Mouse (Mus musculus): ENCODE measurements at regions not wholly inside any gene's neighbourhood (a gene's known extent, or its start where the extent isn't known, plus 50 kb on each side); places are given as distances from the start of the nearest gene placed in this dataset.

DNA sequence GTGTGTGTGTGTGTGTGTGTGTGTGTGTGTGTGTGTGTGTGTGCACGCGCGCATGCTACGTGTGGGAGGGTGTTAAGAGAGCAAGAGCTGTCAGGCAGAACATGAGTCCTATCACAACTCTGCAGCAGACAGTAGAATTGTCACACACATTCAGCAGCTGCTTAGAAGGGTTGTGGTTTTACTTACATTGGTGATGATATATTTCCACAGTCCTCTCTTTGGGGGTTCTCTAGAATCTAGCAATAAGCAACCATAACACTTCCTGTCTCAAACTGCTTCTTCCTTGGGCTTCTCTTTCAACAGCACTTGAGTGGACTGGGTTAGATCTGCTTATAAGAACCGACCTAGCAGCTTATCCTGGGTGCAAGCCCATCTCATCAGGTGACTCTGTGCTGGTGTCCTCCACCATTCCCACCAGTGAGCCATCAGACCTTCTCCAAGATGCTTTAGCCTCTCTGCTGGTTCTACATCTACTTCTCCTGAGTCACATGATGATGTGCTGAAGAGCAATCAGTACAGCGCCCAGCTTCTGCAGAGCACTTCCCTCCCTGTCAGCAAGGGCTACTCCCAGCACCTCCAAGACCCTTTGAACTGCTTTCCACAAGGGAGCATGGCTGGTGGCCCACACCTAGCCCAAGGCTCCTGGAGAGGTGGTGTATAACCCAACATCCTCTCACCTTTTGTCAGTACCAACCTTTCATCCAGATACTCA is 222.6 kb downstream of the Wdr11 start:
- in situ Hi-C loops (cut with MboI, MseI): no loop called here

DNA sequence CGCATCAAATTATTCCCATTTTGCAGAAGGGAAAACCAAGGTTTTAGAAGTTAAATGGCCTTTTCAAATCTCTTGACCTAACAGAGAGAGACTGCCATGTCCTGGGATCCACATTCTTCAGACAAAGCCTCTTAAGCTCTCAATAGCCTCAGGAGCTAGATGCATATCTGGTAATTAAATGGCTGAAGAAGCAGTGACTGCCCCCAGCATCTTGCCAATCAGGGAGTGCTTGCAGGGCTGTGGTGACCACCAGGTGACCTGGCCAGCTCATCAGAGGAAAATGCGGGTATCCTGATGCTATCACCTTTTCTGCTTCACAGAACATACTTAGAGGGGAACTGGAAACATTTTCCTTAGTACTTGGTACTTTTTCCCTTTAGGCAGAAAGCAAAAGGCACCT is 227.2 kb downstream of the Wdr11 start:
- in situ Hi-C loops (cut with MboI, MseI): no loop called here

DNA sequence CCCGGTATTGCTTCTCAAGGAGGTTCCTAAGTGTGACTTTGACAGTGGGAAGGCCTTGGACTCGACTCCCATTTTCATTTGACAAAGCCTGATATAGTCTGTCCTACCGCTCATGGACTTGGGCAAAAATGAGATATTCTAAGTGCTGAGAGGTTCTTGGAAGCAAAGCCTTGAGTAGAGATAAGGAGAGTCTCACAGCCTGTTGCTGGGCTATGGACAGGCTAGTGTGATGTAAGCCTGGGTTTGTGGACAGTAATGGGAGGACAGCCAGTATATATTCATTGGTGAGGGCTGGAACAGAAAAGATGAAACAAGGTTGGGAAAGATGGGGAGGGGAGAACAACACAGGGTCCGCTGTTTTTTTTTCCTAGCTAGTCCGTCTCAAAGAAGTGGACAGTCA is 228.0 kb downstream of the Wdr11 start:
- in situ Hi-C loops (cut with MboI, MseI): loop anchor here (10.0 kb wide), 1 partner anchor 1685 kb away; no protein-coding TSS in a partner anchor

DNA sequence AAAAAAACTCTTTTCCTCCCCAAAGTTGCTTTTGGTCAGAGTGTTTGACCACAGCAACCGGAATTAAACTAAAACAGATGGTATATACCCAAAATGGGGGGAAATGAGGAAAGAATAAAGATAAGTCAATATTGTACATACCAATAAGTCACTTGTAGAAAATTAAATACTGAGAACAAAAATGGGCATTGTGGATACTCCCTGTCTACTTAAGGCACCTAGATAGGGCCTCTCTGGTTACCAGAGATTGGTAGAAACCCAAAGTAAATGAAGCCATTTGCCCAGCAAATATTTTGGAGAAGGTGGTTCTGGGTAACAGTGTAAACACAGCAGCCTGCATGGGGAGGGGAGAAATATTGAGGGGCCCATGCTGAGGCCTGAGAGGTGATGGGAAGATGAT is 237.3 kb downstream of the Wdr11 start:
- in situ Hi-C loops (cut with MboI, MseI): loop anchor here (10.0 kb wide), 1 partner anchor 1694 kb away; no protein-coding TSS in a partner anchor

DNA sequence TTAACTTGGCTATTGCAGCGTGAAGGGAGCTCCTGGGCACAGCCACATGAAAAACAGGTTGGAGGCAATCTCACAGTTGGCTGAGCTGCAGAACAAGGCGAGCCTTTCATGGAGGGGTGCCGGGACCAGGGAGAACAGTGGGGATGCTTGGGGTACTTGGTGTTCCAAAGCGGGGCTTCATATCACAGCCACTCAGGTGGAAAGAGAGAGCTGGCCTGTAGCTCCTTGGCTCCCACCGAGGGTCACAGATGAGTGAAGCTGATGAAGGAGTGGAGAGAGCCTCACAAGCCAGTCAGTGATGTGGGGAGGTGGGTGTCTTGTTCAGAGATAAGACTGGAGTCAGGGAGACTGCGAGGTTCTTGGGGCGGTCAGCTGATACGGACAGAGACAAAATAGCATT is 241.2 kb downstream of the Wdr11 start:
- in situ Hi-C loops (cut with MboI, MseI): no loop called here

DNA sequence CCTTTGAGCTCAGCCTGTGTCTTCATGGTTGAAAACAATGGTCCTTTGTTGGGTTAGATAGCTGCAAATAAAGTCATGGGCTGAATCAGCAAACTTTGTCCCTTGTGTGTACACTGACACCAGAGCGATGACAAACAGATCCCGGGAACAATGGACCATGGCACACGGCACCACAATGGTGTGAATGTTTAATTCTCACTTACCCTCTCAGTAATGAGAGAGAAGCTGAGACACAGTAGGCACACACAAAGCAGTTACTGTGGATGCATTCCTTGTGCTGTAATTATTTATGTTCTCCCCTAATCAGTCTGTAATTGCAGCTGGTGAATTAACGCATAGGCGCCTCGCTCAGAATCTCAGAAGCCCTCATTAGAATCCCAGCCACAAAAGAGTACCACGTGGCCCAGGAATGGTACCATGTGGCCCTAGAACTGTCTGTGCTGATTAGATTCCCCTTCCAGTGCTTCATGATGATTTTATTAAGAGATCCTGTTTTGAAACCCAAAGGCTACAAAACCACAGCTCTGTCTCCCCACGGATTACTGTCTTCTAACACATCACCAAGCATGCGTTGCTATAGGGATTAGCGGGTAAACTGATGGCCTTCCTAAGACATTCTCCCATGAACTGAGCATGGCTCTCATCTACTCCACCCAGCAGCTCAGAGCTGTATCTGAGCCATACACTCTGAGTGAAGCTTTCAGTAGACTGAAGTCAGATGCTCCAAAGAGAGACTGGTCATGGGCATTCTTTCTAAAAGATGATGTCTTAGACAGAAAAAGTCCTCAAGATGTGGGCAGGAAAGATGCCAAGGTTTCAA is 250.8 kb downstream of the Wdr11 start:
- in situ Hi-C loops (cut with MboI, MseI): no loop called here

DNA sequence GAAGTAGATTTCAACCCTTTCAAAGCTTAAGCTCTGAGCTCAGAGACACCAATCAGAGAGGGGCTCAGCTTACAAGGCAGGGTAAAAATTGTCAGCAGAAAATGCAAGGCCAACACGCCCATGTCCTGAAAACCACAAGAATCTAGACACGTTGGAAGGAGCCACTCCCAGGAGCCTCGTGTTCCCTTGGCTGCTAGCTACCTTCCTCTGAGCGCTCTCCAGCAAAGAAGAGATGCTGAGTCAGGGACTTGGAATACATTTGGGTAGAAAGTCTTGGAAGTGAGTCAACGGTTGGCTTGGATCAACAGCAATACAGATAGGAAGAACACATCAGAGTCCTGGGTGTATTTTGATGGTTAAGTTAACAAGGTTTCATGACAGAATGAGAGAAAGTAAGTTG is 255.5 kb downstream of the Wdr11 start:
- in situ Hi-C loops (cut with MboI, MseI): no loop called here

DNA sequence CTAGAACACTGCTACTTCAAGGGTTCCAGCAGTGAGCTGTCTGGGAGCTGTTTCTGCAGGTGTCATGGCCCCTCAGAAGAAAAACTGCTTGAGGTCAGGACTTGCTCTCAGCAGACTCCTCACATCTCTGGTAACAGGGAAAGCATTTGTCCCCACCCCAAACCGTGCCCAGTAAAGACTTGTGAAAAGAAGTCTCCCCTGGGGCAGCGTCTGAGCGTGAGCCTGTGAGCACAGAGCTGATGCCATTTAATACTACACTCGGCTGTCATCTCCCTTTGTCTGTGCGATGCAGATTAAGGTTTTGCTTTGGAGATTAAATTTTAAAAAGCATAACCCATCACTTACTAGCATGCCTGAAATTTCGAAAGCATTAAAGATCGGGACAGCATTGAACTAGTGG is 261.9 kb downstream of the Wdr11 start:
- in situ Hi-C loops (cut with MboI, MseI): no loop called here

DNA sequence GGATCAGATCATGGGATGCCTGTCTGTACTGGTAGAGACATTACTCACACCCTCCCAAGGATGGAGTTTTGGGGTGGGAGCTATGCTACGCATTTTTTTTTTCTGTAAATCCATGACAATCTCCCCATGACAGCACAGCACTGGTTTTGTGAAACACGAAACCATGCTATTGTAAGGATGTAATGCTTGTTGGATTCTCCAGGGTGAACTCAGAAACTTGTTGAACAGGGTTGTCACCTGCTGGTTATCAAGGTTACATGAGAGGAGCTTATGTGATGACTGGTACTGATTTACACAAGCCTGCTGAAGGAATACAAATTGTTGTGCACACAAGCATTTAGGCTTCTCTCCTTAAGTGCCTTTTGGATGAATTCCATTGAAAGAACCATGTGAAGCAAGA is 263.3 kb downstream of the Wdr11 start:
- in situ Hi-C loops (cut with MboI, MseI): no loop called here

DNA sequence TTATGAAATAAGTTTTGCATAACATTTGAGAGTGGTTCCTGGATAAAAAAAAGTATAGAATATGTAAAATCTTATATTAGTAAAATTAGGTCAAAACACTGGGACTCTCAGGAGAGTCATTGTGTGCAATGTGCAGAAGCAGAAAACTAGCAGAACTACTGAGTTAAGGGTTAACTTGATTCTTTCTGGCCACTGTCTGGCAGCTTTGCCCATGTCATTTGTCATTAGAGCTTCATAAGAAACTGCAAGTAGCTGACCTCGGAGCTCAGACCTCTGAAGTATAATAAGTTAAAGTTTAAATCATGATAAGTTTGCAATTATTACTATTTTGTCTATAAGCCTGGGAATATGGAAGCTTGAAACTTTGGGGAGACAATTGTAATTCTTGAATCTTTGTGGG is 271.3 kb downstream of the Wdr11 start:
- in situ Hi-C loops (cut with MboI, MseI): no loop called here

DNA sequence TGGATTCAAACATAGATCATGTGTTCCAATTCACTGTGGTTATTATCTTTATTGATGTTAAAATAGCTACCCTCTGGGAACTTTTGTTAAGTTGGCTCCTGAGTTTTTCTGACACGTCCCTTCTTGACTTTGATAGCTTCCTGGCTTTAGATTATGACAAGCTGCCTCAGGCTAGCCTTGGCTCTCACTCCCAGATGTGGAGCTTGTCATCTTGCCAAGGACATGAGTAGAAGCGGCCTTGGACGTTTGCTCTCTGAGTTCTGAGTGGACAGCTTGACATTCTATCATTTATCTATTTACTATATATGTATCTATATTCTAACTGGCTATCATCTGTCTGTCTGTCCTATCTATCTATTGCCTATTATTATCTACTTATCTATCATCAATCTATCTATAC is 273.9 kb downstream of the Wdr11 start:
- in situ Hi-C loops (cut with MboI, MseI): no loop called here

DNA sequence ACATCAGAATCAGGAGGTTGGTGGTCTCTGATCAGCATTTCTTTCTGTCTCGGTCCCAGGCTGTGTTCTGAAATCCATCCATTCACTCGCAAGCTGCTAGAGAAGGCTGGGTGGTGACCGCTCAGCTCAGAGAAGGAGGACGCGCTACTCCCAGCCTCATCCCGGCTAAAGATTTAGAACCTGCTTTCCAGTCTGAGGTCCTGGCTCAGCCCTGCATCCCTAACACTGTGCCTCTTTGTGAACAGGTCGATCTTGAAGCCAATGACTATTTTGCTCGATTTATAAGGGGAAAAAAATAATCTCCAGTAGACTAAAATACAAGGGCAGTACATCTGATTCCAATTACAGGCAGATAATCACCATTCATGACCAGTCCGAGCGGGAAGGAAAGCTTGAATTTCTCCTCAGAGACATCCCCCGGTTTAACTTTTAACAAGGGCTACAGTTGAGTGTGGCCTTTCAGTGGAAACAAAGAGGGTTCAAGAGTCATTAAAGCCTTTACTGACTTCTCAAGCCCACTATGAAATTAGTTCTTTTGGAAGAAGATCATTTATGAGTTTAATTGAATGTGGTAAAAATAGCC is 280.6 kb downstream of the Wdr11 start:
- in situ Hi-C loops (cut with MboI, MseI): no loop called here

DNA sequence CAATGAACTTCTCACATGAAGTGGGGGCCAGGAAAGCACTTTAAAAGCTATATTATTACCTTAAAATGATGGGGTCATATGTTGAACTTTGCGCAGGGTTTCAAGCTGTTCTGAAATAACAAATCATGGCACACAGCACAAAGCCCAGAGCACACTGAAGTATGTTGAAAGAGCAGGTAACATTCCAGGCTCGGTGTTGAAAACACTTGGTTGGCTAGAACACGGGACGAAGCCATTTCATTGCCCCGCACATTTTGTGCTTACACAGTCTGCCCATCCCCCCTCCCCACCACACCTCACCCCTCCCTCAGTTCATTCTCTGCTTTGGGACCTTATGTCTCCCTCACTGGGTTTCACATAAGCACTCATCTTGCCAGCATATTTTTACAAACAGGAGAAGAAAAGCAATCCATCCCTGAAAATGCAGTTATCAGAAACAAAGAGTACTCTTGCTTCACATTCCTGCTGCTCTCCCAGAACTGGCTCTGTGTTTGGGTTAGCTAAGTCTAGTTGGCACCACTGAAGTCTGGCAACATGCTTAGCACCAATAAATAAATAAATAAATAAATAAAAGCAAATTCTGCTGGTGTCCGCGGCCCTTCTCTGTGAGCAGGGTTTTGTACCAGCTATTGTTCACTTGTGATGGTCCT is 284.7 kb downstream of the Wdr11 start:
- in situ Hi-C loops (cut with MboI, MseI): no loop called here

DNA sequence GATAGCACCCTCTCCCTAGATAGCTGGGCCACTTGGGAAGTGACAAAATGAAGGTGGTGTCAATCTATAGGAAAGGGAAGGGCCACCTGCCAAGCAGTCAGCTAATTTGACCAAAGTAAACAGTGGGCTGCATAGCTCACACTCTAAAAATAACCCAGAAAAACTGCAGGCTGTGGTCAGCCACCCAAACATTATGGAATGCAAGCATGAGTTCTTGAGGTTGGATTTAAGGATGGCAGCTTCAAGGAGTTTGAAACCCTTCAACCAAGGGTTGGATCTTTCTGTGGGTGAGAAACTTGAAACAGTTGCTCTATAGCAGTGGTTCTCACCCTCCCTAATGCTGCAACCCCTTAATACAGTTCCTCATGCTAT is 285.2 kb downstream of the Wdr11 start:
- in situ Hi-C loops (cut with MboI, MseI): no loop called here

DNA sequence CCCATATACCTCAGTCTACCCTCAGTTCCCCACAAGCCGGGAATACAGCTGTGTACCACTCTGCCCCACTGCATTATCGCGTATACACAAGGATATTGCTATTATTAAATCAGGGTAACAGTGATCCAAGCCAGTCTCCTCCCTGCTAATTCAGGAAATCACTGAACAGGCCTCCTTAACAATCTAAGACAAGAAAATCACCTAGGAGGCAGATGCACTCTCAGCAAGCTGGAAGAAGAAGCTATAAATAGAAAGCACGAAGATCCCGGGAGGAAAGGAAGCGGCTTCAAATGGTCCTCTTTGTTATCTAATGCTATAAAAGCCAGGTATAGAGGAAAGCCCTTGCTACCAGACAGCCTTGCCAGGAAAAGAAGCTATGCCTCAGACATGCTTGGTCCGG is 304.6 kb downstream of the Wdr11 start:
- in situ Hi-C loops (cut with MboI, MseI): no loop called here

DNA sequence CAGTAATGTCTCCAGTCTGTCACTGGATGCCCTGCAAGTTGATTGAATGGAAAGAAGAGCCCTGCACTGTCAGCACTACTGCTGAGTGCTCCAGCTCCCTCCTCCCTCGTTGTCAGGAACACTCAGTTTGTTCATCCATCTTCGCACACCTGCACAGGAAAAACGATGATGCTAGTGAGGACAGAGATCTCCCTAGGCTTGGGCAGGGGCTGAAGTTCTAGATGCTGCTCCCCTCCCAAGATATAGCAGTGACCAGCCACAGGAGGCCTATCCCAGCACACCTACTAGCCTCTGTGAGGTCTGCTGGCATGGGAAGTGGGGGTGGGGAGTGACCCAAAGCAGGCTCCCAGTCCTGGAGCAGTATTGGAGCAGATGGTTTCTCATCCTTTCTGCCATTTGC is 305.8 kb downstream of the Wdr11 start:
- in situ Hi-C loops (cut with MboI, MseI): no loop called here

DNA sequence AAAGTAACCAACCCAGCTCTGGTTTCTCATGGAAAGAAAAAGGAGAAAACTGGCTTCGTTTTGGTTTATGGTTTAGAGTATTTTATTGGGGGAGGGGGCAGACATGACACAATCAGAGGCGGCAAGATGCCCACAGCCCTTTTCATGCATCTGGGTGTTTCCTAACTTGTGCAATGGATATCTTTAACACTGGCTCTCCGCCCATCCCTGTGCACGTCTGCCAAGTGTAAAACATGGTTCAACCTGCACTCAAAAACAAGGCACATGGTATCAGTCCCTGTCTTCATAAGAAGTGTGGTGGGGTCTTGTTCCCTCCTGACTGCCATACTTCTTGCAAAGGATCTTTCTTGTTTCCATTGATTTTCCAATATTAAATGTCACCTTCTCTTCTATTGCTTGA is 310.6 kb downstream of the Wdr11 start:
- in situ Hi-C loops (cut with MboI, MseI): no loop called here

DNA sequence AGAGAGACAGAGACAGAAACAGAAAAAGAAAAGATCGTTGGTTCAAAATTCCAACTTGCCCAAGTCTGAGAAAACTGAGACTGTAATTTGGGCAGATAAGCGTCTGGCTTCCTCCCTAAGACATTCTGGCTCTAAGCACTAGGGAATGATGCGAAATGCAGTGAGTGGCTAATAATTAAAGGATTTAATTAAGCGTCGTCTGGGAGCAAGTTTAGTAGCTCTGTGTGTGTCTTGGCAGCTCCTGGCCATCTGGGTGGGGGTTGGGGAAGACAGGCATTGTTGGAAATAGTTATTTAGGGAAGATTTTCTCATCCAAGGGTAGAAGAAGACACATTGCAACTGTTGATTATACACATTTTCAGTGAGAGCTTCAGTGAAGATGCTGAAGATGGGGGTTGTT is 311.5 kb downstream of the Wdr11 start:
- in situ Hi-C loops (cut with MboI, MseI): no loop called here

DNA sequence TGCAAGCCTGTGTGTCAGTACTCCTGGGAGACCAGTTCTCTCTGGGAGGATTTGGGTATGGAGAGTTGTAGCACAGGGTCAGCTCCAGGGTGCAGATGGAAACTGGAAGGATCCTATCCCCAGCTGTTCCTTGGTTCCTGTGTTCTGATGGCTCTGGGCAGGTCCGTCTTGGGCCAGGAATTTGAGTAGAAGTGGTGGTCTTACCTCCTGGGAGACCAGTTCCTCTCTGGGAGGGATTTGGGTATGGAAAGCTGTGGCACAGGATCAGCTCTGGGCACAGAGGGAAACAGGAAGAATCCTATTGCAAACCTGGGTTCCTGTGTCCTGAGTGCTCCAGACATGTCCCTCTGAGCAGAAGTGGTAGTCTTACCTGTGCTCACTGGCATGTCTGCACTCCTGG is 314.5 kb downstream of the Wdr11 start:
- in situ Hi-C loops (cut with MboI, MseI): no loop called here

DNA sequence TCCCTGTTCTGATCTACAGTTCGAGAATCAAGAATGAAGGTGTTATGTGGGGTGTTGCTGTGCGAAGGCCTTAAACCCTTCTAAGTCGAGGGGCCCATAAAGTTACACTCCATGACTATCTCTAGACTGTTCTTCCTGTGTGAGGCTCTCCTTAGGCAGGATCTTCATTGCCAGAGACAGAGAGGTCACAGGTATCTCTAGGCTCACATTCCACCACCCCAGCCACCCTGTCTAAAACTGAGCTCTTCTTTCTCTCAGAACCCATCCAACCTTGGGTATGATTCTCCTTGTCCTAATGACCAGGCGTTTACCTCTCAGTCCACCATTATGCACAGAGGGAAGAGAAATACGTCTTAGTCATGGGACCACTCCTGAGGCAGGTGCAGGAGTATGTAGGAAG is 317.2 kb downstream of the Wdr11 start:
- in situ Hi-C loops (cut with MboI, MseI): no loop called here

DNA sequence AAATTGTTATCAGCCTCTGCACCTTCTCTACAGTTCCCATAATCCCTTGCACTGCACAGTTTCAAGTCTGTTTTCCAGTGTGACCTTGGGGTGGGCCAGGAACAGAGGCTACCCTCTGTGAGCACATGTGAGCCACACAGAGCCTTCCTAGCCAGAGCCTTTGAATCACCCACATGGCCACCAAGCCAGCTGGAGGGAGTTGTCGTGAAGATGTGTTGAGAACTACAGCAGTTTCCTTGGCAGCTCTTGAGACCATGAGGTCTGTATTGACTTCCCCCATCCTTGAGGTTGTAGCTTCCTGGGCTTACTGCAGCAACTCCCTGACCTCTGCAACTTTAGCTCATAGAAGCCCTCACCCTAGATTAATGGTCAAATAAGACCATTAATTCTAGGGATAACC is 318.1 kb downstream of the Wdr11 start:
- in situ Hi-C loops (cut with MboI, MseI): no loop called here

DNA sequence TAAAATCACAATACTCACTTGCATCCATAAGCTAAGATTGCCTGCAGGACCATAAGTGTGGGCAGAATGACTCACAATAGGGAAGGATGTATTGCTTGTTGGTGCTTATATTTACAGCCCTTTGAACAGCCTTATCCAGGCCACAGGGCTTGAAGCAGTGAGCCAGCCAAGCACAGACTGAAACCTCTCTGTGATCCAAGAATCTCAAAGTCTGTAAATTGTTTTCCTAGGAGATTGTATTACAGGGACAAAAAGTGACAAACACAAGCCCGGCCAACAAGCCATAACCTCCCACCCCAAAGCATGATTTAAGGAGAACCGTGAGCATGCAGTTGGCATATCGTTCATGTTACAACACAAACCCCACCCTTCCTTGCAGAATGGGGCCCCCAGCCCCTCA is 319.2 kb downstream of the Wdr11 start:
- in situ Hi-C loops (cut with MboI, MseI): no loop called here
